ENCODE assay signal across 9 mouse cellular contexts in the genomic region with DNA sequence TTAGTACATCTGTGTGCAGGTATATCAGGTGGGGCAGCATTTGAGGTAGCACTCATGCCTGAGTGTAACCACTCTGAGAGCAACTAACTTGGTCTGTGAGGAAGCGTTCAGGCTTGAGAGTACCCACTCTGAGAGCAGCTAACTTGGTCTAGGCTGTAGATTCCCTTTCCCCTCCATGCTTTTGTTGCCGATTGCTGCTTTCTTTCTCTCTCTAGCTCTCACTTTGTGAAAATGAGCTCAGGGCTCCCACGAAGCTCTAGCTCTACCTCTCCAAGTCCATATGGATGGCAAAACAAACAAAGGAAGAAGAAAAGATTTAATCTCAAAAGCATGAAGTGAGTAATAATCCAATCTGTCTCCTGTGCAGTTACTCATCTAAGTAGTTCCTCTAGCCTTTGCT.
A peak's percentile ranks its signal among the peaks of the same experiment; 100 is the strongest.
DNase-seq lines count a peak whose midpoint lies in the region; ATAC-seq and TF ChIP-seq lines count a peak whose summit lies in the region.
"Had no signal": no experiment of that assay in that cellular context is flagged by ENCODE, and none has a peak within 500 bp of the region (broad histone marks: within the 10 kb centered on the region; RNA-seq: fewer than 3 reads in every experiment).

No protein-coding gene starts in this region.

- no peaks in the 10 kb centered on the region for H3K9me3 ChIP-seq in kidney, embryonic 16.5 days (ENCODE audit: low read length)
- H3K9me3 ChIP-seq in hindbrain, postnatal 0 days (ENCODE audit: low read length), result no peaks in the 10 kb centered on the region

- H3K4me2 ChIP-seq in kidney, embryonic 16.5 days (replicated peaks; ENCODE audit: low read depth, low read length), result 0 out of 2 replicates have a peak overlapping the region, but pooled peaks have one; percentile 1
- peak overlapping the region; percentile 23 for H3K4me2 ChIP-seq in hindbrain, postnatal 0 days (ENCODE audit: low read depth, low read length)

- no peaks in the 10 kb centered on the region for H3K27me3 ChIP-seq in kidney, embryonic 16.5 days (ENCODE audit: insufficient read depth, low read length)
- H3K27me3 ChIP-seq in hindbrain, postnatal 0 days (ENCODE audit: insufficient read depth, low read length), result no peaks in the 10 kb centered on the region

- no peak for ATAC-seq in kidney, embryonic 16.5 days (ENCODE audit: low FRiP score, low TSS enrichment)
- peak; percentile 29; the same call in 1 of the 2 replicates for ATAC-seq in hindbrain, postnatal 0 days
- ATAC-seq in megakaryocyte, adult 5-6 weeks (ENCODE audit: poor library complexity, severe bottlenecking), result no peak

- no peak for DNase-seq in kidney, postnatal 36 days
- DNase-seq in ES-CJ7 (ENCODE audit: low read depth, low spot score), result peak; percentile 4
- peak; percentile 18 for DNase-seq in hindbrain, postnatal 0 days (ENCODE audit: low spot score)
- DNase-seq in yolk sac, embryonic 10.5 days (ENCODE audit: low spot score), result no peak
- no peak for DNase-seq in gastrocnemius, postnatal 25 days
- DNase-seq: lung, adult 18-20 months had no signal

- H3K36me3 ChIP-seq in kidney, embryonic 16.5 days (ENCODE audit: insufficient read depth, low read length), result no peaks in the 10 kb centered on the region
- H3K36me3 ChIP-seq in hindbrain, postnatal 0 days (ENCODE audit: insufficient read depth, low read length), result no peaks in the 10 kb centered on the region

- no peak for TF ChIP-seq CTCF in cortical plate, adult 2 months (IDR thresholded peaks at IDR 0.05; ENCODE audit: extremely low read depth, insufficient read depth, low read length)
- TF ChIP-seq CTCF in hindbrain, postnatal 0 days (IDR thresholded peaks at IDR 0.05; ENCODE audit: low read depth), result no peak

- no peaks in the 10 kb centered on the region for H3K4me1 ChIP-seq in kidney, embryonic 16.5 days (ENCODE audit: insufficient read depth, low read length)
- peaks cover 4% of the 10 kb centered on the region for H3K4me1 ChIP-seq in cortical plate, adult 2 months (ENCODE audit: control insufficient read depth, insufficient read depth, low read length)
- H3K4me1 ChIP-seq in hindbrain, postnatal 0 days (ENCODE audit: insufficient read depth, low read length), result no peaks in the 10 kb centered on the region

- WGBS in kidney, embryonic 16.5 days, result 57% methylated on average over 3 of the region's 3 CpGs
- WGBS in hindbrain, postnatal 0 days, result 54% methylated on average over 3 of the region's 3 CpGs

- TF ChIP-seq POLR2A in cortical plate, adult 2 months (IDR thresholded peaks at IDR 0.05; ENCODE audit: extremely low read depth, insufficient read depth, low read length), result no peak

- no peak overlapping the region for H3K9ac ChIP-seq in kidney, embryonic 16.5 days (replicated peaks; ENCODE audit: low read length)
- H3K9ac ChIP-seq in hindbrain, postnatal 0 days (replicated peaks; ENCODE audit: low read length), result no peak overlapping the region

- peak overlapping the region; percentile 26; the same call in 1 of the 2 replicates for H3K4me3 ChIP-seq in kidney, embryonic 16.5 days (ENCODE audit: low read length)
- H3K4me3 ChIP-seq in cortical plate, adult 2 months (ENCODE audit: insufficient read depth, low read length), result peak overlapping the region; percentile 9
- peak overlapping the region; percentile 18 for H3K4me3 ChIP-seq in hindbrain, postnatal 0 days (ENCODE audit: low read length)

- H3K27ac ChIP-seq in kidney, embryonic 16.5 days (ENCODE audit: low read length), result no peak overlapping the region
- H3K27ac ChIP-seq in cortical plate, adult 2 months (ENCODE audit: insufficient read depth, low read length), result no peak overlapping the region
- H3K27ac ChIP-seq in hindbrain, postnatal 0 days, result no peak overlapping the region

Comparison
In these comparisons a context has a peak if more than half of its experiments do, and no peak if none do; other contexts are left out.
1. DNase-seq: peak in ES-CJ7 (single experiment) and hindbrain, postnatal 0 days (single experiment); none in kidney, postnatal 36 days (0 of 2), yolk sac, embryonic 10.5 days (single experiment) and gastrocnemius, postnatal 25 days (single experiment).
2. Peak in every context shown above with its lines, with median percentiles within 50 percentile points of each other: H3K4me3 ChIP-seq.